Mouse (Mus musculus) forebrain, embryonic 13.5 days (tissue): ENCODE results near the gene Ilk. TPM values are rescaled to one million over a fixed set of nuclear protein-coding genes. Genes with fewer than 3 reads are reported as not detected.

ENCODE experiments used
- ATAC-seq: fragments of 200-750 bp; cut with Nextera tagmentation; 2 replicates; pipeline ENCODE4 v1.8.0; 2017
- H3K27ac ChIP-seq: fragments of 300-500 bp; sonication (generic); 2 replicates; pipeline ENCODE4 v1.5.1; 2015; ENCODE audit warnings: inconsistent platforms, mild to moderate bottlenecking, moderate library complexity
- H3K27me3 ChIP-seq: fragments of 300-500 bp; sonication (generic); 2 replicates; pipeline ENCODE4 v1.6.1; 2015; ENCODE audit warnings: mild to moderate bottlenecking, inconsistent platforms
- H3K36me3 ChIP-seq: fragments of 300-500 bp; sonication (generic); 2 replicates; pipeline ENCODE4 v1.6.1; 2015; ENCODE audit warnings: mild to moderate bottlenecking, inconsistent platforms; ENCODE audit not compliant: poor library complexity, severe bottlenecking
- H3K4me1 ChIP-seq: fragments of 300-500 bp; sonication (generic); 2 replicates; pipeline ENCODE4 v1.6.1; 2015; ENCODE audit warnings: inconsistent platforms
- H3K4me2 ChIP-seq: fragments of 300-500 bp; sonication (generic); 2 replicates; pipeline ENCODE4 v1.6.1; 2015; ENCODE audit warnings: inconsistent platforms, mild to moderate bottlenecking, moderate library complexity
- H3K4me3 ChIP-seq: fragments of 300-500 bp; sonication (generic); 2 replicates; pipeline ENCODE4 v1.5.1; 2015; ENCODE audit warnings: mild to moderate bottlenecking, inconsistent platforms
- H3K9ac ChIP-seq: fragments of 300-500 bp; sonication (generic); 2 replicates; pipeline ENCODE4 v1.6.1; 2015; ENCODE audit warnings: mild to moderate bottlenecking, inconsistent platforms
- H3K9me3 ChIP-seq: fragments of 300-500 bp; sonication (generic); replicated peaks from 2 replicates; pipeline ENCODE4 v1.6.1; 2016; ENCODE audit warnings: inconsistent platforms
- WGBS: fragments of 180-500 bp; shearing (Covaris S2); methylation state at CpG from one replicate; pipeline ENCODE4 v1.1.7; 2015; 5-methylcytosine and 5-hydroxymethylcytosine counted together
- polyA plus RNA-seq: library from polyadenylated mRNA; unstranded; fragments of >200 nt; fragmentation: Nextera tagmentation; extraction: Ambion mirVana; gene quantifications from 2 replicates; pipeline ENCODE4 v1.2.1, GENCODE M21; 2015

Gene Ilk
- polyA plus RNA-seq, 1 experiment from 2014 or later: 179 TPM

- Histone ChIP-seq H3K4me3 (no peak overlapping the region), H3K4me2 (no peak overlapping the region), H3K36me3 (peaks cover 48% of the 10 kb centered on the region)
Measured at GRCm38 (mm10) chr7:105747776-105748175, 11.4 kb downstream of the Ilk start.

DNA sequence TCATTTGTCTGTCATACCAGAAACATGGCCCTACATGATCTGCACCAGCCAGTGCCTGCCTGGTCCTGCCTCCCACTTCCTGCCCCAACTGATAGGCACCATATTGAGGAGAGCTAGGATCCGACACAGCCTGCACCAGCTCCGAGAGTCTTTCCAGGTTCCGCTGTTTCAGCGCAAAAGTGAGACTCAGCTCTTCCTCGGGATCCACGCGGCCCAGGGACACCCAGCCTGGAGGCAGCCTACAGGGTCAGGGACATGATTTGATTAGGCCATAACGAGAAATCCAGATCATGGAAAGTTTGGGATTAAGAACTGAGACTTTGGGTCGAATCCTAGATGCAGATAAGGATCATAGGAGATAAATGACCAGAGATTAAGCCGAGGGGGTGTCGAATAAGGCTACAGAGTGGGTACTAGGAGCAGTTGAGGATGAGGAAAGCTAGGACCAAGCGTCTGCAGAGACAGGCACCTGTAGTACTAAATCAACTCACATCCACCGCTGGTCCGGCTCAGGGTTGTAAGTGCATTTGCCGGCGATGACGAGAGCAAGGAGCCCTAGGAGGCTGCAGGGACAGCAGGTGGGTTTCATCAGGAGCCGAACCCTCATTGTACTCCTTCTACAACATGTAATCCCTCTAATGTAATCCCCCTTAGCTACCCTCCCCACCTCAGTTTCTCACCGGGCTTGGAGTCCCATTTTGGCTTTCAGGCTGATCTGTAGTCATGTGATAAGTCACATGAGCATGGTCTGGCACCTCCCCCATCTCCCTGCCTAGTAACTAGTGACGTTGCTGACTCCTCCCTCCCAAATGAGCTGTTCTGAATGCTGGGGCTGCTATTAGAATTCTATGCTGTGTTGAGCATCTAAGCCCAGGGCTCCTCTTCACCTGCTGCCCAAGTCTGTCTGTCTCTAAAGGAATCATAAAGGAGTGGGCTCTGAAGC lies 15.4 kb downstream of the Ilk start, which contains the start of gene Tpp1:
TSS of gene Tpp1 (minus strand) at position 745 of the 943 bp plus-strand sequence.
- 19% methylated on average over 20 of the region's 20 CpGs for WGBS

More at GRCm38 (mm10) chr7:105747776-105748175, 11.4 kb downstream of the Ilk start:
- no peak overlapping the region for H3K9ac ChIP-seq
- no peak overlapping the region for H3K27ac ChIP-seq
- no peaks in the 10 kb centered on the region for H3K9me3 ChIP-seq
- no peak for ATAC-seq
- peaks cover 23% of the 10 kb centered on the region for H3K4me1 ChIP-seq
- H3K27me3 ChIP-seq: no peaks in the 10 kb centered on the region
- 82% methylated on average over 2 of the region's 2 CpGs for WGBS

GRCm38 (mm10) chr7:105752716-105753115 lies 16.3 kb downstream of the Ilk start:
- H3K9me3 ChIP-seq: no peaks in the 10 kb centered on the region
- ATAC-seq: peak; percentile 6
- H3K4me3 ChIP-seq: no peak overlapping the region
- no peak overlapping the region for H3K4me2 ChIP-seq
- H3K27me3 ChIP-seq: no peaks in the 10 kb centered on the region
- peaks cover 77% of the 10 kb centered on the region for H3K36me3 ChIP-seq
- H3K4me1 ChIP-seq: peaks cover 14% of the 10 kb centered on the region
- peak overlapping the region; percentile 31; the same call in 1 of the 2 replicates for H3K27ac ChIP-seq
- H3K9ac ChIP-seq: 0 out of 2 replicates have a peak overlapping the region, but pooled peaks have one; percentile 2
- 91% methylated on average over 2 of the region's 2 CpGs for WGBS

More for the DNA sequence above, 15.4 kb downstream of the Ilk start, which contains the start of gene Tpp1:
- H3K36me3 ChIP-seq: peaks cover 77% of the 10 kb centered on the region
- H3K4me1 ChIP-seq: peaks cover 14% of the 10 kb centered on the region
- H3K9ac ChIP-seq: peak within 1 kb of the TSS; percentile 74
- H3K27me3 ChIP-seq: no peaks in the 10 kb centered on the region
- no peaks in the 10 kb centered on the region for H3K9me3 ChIP-seq
- ATAC-seq: peak; percentile 95
- peak within 1 kb of the TSS; percentile 73 for H3K4me2 ChIP-seq
- H3K4me3 ChIP-seq: peak within 1 kb of the TSS; percentile 52
- peak within 1 kb of the TSS; percentile 48; the same call in 1 of the 2 replicates for H3K27ac ChIP-seq

GRCm38 (mm10) chr7:105753281-105753680 lies 16.9 kb downstream of the Ilk start:
- Histone ChIP-seq H3K4me1 (peaks cover 14% of the 10 kb centered on the region), H3K27me3 (no peaks in the 10 kb centered on the region), H3K9me3 (no peaks in the 10 kb centered on the region), H3K27ac (no peak overlapping the region), H3K4me3 (no peak overlapping the region), H3K9ac (no peak overlapping the region), H3K36me3 (peaks cover 77% of the 10 kb centered on the region), H3K4me2 (no peak overlapping the region)
- 88% methylated on average over 10 of the region's 10 CpGs for WGBS
- no peak for ATAC-seq

GRCm38 (mm10) chr7:105761813-105762484 lies 25.6 kb downstream of the Ilk start:
- Histone ChIP-seq H3K4me1 (no peaks in the 10 kb centered on the region), H3K9me3 (no peaks in the 10 kb centered on the region), H3K9ac (no peak overlapping the region), H3K36me3 (peaks cover 91% of the 10 kb centered on the region), H3K27me3 (peaks cover 29% of the 10 kb centered on the region), H3K4me2 (no peak overlapping the region), H3K4me3 (no peak overlapping the region), H3K27ac (no peak overlapping the region)
- 18% methylated on average over 46 of the region's 51 CpGs for WGBS
- no peak for ATAC-seq

DNA sequence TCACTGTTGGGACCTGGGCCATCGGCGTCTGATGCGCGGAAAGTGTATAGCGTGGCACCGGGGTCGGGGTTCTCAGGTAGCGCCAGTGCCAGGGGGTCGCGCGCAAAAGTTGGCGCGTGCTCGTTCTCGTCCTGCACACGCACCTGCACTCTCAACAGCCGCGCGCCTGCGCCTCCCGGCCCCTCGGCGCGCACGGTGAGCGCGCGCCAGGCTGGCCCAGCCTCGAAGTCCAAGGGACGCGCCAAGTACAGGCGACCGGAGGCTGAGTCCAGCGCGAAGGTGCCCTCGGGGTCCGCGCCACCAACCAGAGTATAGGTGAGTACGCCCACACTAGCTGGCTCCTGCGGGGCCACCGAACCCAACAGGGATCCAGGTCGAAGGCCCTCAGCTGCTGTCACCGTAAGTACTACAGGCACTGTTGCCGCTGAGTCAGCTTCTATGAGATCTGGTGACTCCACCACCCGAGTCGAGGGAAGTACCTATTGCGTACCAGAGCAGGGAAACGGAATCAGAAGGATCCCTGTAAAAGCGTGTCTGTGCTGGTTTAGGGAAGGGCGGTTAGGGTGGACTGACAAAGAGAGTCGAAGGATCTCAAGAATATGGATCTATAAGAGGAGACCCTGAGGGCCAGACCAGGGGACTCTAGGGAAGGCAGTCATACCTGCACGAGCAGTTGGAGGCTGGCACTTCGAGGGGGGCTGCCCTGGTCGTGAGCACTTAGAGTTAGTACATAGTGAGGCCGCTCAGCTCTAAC lies 26.3 kb downstream of the Ilk start:
- H3K27me3 ChIP-seq: peaks cover 29% of the 10 kb centered on the region
- H3K4me1 ChIP-seq: peaks cover 5% of the 10 kb centered on the region
- ATAC-seq: no peak
- no peak overlapping the region for H3K27ac ChIP-seq
- H3K4me3 ChIP-seq: no peak overlapping the region
- WGBS: 19% methylated on average over 55 of the region's 55 CpGs
- H3K9me3 ChIP-seq: no peaks in the 10 kb centered on the region
- H3K36me3 ChIP-seq: peaks cover 90% of the 10 kb centered on the region
- H3K9ac ChIP-seq: no peak overlapping the region
- no peak overlapping the region for H3K4me2 ChIP-seq

DNA sequence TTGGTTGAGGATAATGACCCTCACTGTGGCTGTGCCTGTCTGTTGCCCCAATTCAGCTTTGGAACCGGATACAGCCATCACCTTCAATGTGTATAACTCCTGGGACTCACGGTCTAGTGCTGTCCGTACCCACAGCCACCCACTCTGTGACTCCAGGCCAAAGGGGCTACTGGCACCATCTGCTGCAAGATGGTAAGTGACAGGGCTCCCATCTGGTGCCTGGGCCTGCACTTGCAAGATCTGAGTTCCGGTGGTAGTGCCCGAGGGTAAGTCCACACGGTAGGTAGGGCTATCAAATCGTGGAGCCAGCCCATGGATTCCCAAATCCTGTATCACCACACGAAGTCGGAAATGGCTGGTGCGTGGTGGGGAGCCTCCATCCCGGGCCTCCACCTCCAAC lies 27.9 kb downstream of the Ilk start:
- no peak for ATAC-seq
- H3K4me1 ChIP-seq: peaks cover 21% of the 10 kb centered on the region
- peaks cover 29% of the 10 kb centered on the region for H3K27me3 ChIP-seq
- no peak overlapping the region for H3K27ac ChIP-seq
- peaks cover 90% of the 10 kb centered on the region for H3K36me3 ChIP-seq
- no peak overlapping the region for H3K9ac ChIP-seq
- H3K4me3 ChIP-seq: no peak overlapping the region
- H3K4me2 ChIP-seq: no peak overlapping the region
- WGBS: 88% methylated on average over 11 of the region's 11 CpGs
- no peaks in the 10 kb centered on the region for H3K9me3 ChIP-seq

GRCm38 (mm10) chr7:105767729-105768165 lies 31.4 kb downstream of the Ilk start:
- 35% methylated on average over 6 of the region's 6 CpGs for WGBS
- ATAC-seq: no peak

GRCm38 (mm10) chr7:105769959-105770358 lies 33.6 kb downstream of the Ilk start:
- 89% methylated on average over 3 of the region's 3 CpGs for WGBS
- Histone ChIP-seq H3K4me3 (no peak overlapping the region), H3K9ac (no peak overlapping the region), H3K9me3 (no peaks in the 10 kb centered on the region), H3K4me1 (peaks cover 34% of the 10 kb centered on the region), H3K27ac (no peak overlapping the region), H3K27me3 (peaks cover 1% of the 10 kb centered on the region; the same call in 1 of the 2 replicates), H3K4me2 (no peak overlapping the region), H3K36me3 (peaks cover 91% of the 10 kb centered on the region)
- no peak for ATAC-seq

More at GRCm38 (mm10) chr7:105767729-105768165, 31.4 kb downstream of the Ilk start:
- Histone ChIP-seq H3K9me3 (no peaks in the 10 kb centered on the region), H3K36me3 (peaks cover 97% of the 10 kb centered on the region), H3K9ac (peak overlapping the region; percentile 27; the same call in 1 of the 2 replicates), H3K27me3 (peaks cover 21% of the 10 kb centered on the region), H3K4me2 (no peak overlapping the region), H3K4me3 (no peak overlapping the region), H3K4me1 (peaks cover 29% of the 10 kb centered on the region), H3K27ac (peak overlapping the region; percentile 6; the same call in 1 of the 2 replicates)

GRCm38 (mm10) chr7:105772331-105772730 lies 35.9 kb downstream of the Ilk start:
- Histone ChIP-seq H3K9ac (no peak overlapping the region), H3K27ac (no peak overlapping the region), H3K4me1 (peaks cover 53% of the 10 kb centered on the region), H3K9me3 (no peaks in the 10 kb centered on the region), H3K4me2 (no peak overlapping the region), H3K4me3 (no peak overlapping the region), H3K36me3 (peaks cover 86% of the 10 kb centered on the region), H3K27me3 (no peaks in the 10 kb centered on the region)
- 95% methylated on average over 15 of the region's 15 CpGs for WGBS
- no peak for ATAC-seq

DNA sequence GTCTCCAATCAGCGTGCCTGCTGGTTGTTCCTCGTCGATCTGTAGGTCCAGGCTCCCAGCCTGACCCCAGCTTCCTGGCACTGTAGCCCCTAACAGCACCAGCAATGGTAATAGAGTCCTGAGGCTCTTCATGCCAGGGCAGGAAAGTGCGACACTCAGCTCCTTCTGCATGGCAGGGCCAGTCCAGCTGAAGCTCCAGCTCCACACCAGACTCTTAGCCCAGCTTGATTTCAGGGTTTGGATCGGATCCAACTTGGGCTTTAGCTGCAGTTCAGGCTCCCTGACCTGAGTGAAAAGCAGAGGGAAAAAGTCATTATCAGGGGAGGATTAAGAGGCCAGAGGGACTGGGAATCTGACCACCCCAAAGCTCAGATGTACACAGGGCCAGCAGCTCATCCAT lies 36.6 kb downstream of the Ilk start:
- Histone ChIP-seq H3K4me3 (no peak overlapping the region), H3K36me3 (peaks cover 84% of the 10 kb centered on the region), H3K27ac (no peak overlapping the region), H3K9me3 (no peaks in the 10 kb centered on the region), H3K27me3 (no peaks in the 10 kb centered on the region), H3K4me1 (peaks cover 53% of the 10 kb centered on the region), H3K4me2 (no peak overlapping the region), H3K9ac (no peak overlapping the region)
- no peak for ATAC-seq
- 89% methylated on average over 5 of the region's 5 CpGs for WGBS
